Mouse (Mus musculus) neural tube, embryonic 11.5 days (tissue): ENCODE measurements around the gene Fcho2. TPM values are rescaled to one million over a fixed set of nuclear protein-coding genes. Genes with fewer than 3 reads are reported as not detected.

Experiments used
- ATAC-seq: fragments of 200-750 bp; cut with Nextera tagmentation; 2 replicates; pipeline ENCODE4 v1.8.0; 2017; ENCODE audit warnings: moderate number of reproducible peaks, mild to moderate bottlenecking, moderate TSS enrichment, moderate library complexity; ENCODE audit not compliant: insufficient read depth, low FRiP score, low TSS enrichment
- DNase-seq: peaks from one replicate; pipeline ENCODE4 v3.0.0-alpha.2; 2015; ENCODE audit warnings: low spot score
- H3K27ac ChIP-seq: fragments of 300-500 bp; sonication (generic); 2 replicates; pipeline ENCODE4 v1.5.1; 2014; ENCODE audit warnings: low read depth, mild to moderate bottlenecking, low read length
- H3K27me3 ChIP-seq: fragments of 300-500 bp; sonication (generic); 2 replicates; pipeline ENCODE4 v1.6.1; 2014; ENCODE audit warnings: mild to moderate bottlenecking, low read length, mixed read lengths; ENCODE audit not compliant: control insufficient read depth, insufficient read depth
- H3K36me3 ChIP-seq: fragments of 300-500 bp; sonication (generic); 2 replicates; pipeline ENCODE4 v1.6.1; 2014; ENCODE audit warnings: mild to moderate bottlenecking, low read length, moderate library complexity, mixed read lengths; ENCODE audit not compliant: control insufficient read depth, insufficient read depth
- H3K4me1 ChIP-seq: fragments of 300-500 bp; sonication (generic); 2 replicates; pipeline ENCODE4 v1.6.1; 2014; ENCODE audit warnings: low read length, mixed read lengths; ENCODE audit not compliant: control insufficient read depth, insufficient read depth
- H3K4me2 ChIP-seq: fragments of 300-500 bp; sonication (generic); 2 replicates; pipeline ENCODE4 v1.6.1; 2014; ENCODE audit warnings: low read depth, mild to moderate bottlenecking, moderate library complexity
- H3K4me3 ChIP-seq: fragments of 300-500 bp; sonication (generic); 2 replicates; pipeline ENCODE4 v1.5.1; 2014; ENCODE audit warnings: low read depth, low read length
- H3K9ac ChIP-seq: fragments of 300-500 bp; sonication (generic); 2 replicates; pipeline ENCODE4 v1.6.1; 2014; ENCODE audit warnings: mild to moderate bottlenecking, low read length
- H3K9me3 ChIP-seq: fragments of 300-500 bp; sonication (generic); 2 replicates; pipeline ENCODE4 v1.6.1; 2016; ENCODE audit warnings: low read length; ENCODE audit not compliant: control insufficient read depth
- WGBS: fragments of 180-500 bp; shearing (Covaris S2); extraction: QIAGEN DNeasy Blood & Tissue Kit; methylation state at CpG from one replicate; pipeline ENCODE4 v1.1.7; 2014; 5-methylcytosine and 5-hydroxymethylcytosine counted together
- polyA plus RNA-seq: library from polyadenylated mRNA; unstranded; fragments of >200 nt; fragmentation: Nextera tagmentation; extraction: Ambion mirVana; gene quantifications from 2 replicates; pipeline ENCODE4 v1.2.1, GENCODE M21; 2014

Gene Fcho2
- polyA plus RNA-seq, 1 experiment from 2014 or later: 24.0 TPM

- H3K9me3 ChIP-seq: no peaks in the 10 kb centered on the region
- H3K4me2 ChIP-seq: no peak overlapping the region
- DNase-seq: no peak
- H3K9ac ChIP-seq: no peak overlapping the region
- no peak for ATAC-seq
- H3K4me1 ChIP-seq: no peaks in the 10 kb centered on the region
- peaks cover 2% of the 10 kb centered on the region; the same call in 1 of the 2 replicates for H3K36me3 ChIP-seq
- 91% methylated on average over 1 of the region's 1 CpGs for WGBS
- no peak overlapping the region for H3K4me3 ChIP-seq
- H3K27me3 ChIP-seq: no peaks in the 10 kb centered on the region
- H3K27ac ChIP-seq: no peak overlapping the region
Observed at GRCm38 (mm10) chr13:98792864-98793263, 22.4 kb downstream of the Fcho2 start.

GRCm38 (mm10) chr13:98791693-98792092, 23.6 kb downstream of the Fcho2 start:
- H3K9ac ChIP-seq: no peak overlapping the region
- H3K36me3 ChIP-seq: peaks cover 2% of the 10 kb centered on the region; the same call in 1 of the 2 replicates
- H3K27ac ChIP-seq: no peak overlapping the region
- no peaks in the 10 kb centered on the region for H3K27me3 ChIP-seq
- H3K4me2 ChIP-seq: no peak overlapping the region
- DNase-seq: no peak
- 92% methylated on average over 1 of the region's 1 CpGs for WGBS
- no peaks in the 10 kb centered on the region for H3K4me1 ChIP-seq
- H3K4me3 ChIP-seq: no peak overlapping the region
- ATAC-seq: no peak
- no peaks in the 10 kb centered on the region for H3K9me3 ChIP-seq

- Histone ChIP-seq H3K9me3 (no peaks in the 10 kb centered on the region), H3K36me3 (no peaks in the 10 kb centered on the region; the same call in 1 of the 2 replicates)
- WGBS: 92% methylated on average over 5 of the region's 5 CpGs
Observed at GRCm38 (mm10) chr13:98786970-98787685, 28.1 kb downstream of the Fcho2 start.

GRCm38 (mm10) chr13:98777959-98778358, 37.3 kb downstream of the Fcho2 start:
- DNase-seq (no peak), ATAC-seq (no peak)
- Histone ChIP-seq H3K9me3 (no peaks in the 10 kb centered on the region), H3K36me3 (0 out of 2 replicates have a peak, but pooled peaks cover 4% of the 10 kb centered on the region), H3K27me3 (no peaks in the 10 kb centered on the region), H3K27ac (no peak overlapping the region), H3K4me3 (no peak overlapping the region), H3K9ac (no peak overlapping the region), H3K4me2 (no peak overlapping the region), H3K4me1 (no peaks in the 10 kb centered on the region)
- WGBS: 93% methylated on average over 3 of the region's 3 CpGs

More at GRCm38 (mm10) chr13:98786970-98787685, 28.1 kb downstream of the Fcho2 start:
- Histone ChIP-seq H3K4me2 (no peak overlapping the region), H3K27ac (no peak overlapping the region), H3K9ac (no peak overlapping the region), H3K27me3 (no peaks in the 10 kb centered on the region), H3K4me1 (no peaks in the 10 kb centered on the region), H3K4me3 (no peak overlapping the region)
- DNase-seq (no peak), ATAC-seq (no peak)

- H3K9ac ChIP-seq: no peak overlapping the region
- H3K4me2 ChIP-seq: no peak overlapping the region
- no peaks in the 10 kb centered on the region for H3K4me1 ChIP-seq
- H3K27ac ChIP-seq: no peak overlapping the region
- H3K27me3 ChIP-seq: no peaks in the 10 kb centered on the region
- H3K9me3 ChIP-seq: no peaks in the 10 kb centered on the region
- 88% methylated on average over 2 of the region's 2 CpGs for WGBS
- DNase-seq (no peak), ATAC-seq (no peak)
- H3K36me3 ChIP-seq: 0 out of 2 replicates have a peak, but pooled peaks cover 2% of the 10 kb centered on the region
- H3K4me3 ChIP-seq: no peak overlapping the region
Observed at GRCm38 (mm10) chr13:98771484-98771883, 43.8 kb downstream of the Fcho2 start.

GRCm38 (mm10) chr13:98768329-98768728, 46.9 kb downstream of the Fcho2 start:
- H3K4me1 ChIP-seq: no peaks in the 10 kb centered on the region
- no peaks in the 10 kb centered on the region for H3K27me3 ChIP-seq
- 72% methylated on average over 4 of the region's 4 CpGs for WGBS
- ATAC-seq (no peak), DNase-seq (peak; percentile 65)
- no peak overlapping the region for H3K4me3 ChIP-seq
- no peak overlapping the region for H3K4me2 ChIP-seq
- no peak overlapping the region for H3K27ac ChIP-seq
- H3K36me3 ChIP-seq: no peaks in the 10 kb centered on the region
- H3K9ac ChIP-seq: no peak overlapping the region
- H3K9me3 ChIP-seq: no peaks in the 10 kb centered on the region

- H3K36me3 ChIP-seq: no peaks in the 10 kb centered on the region
- no peak overlapping the region for H3K4me3 ChIP-seq
- no peak overlapping the region for H3K27ac ChIP-seq
- no peak for DNase-seq
- H3K4me1 ChIP-seq: no peaks in the 10 kb centered on the region
- no peaks in the 10 kb centered on the region for H3K9me3 ChIP-seq
- ATAC-seq: no peak
- no peaks in the 10 kb centered on the region for H3K27me3 ChIP-seq
- no peak overlapping the region for H3K4me2 ChIP-seq
- H3K9ac ChIP-seq: no peak overlapping the region
Observed at GRCm38 (mm10) chr13:98761771-98762170, 53.5 kb downstream of the Fcho2 start.

GRCm38 (mm10) chr13:98755886-98756285, 59.4 kb downstream of the Fcho2 start:
- no peak for ATAC-seq
- WGBS: 89% methylated on average over 1 of the region's 1 CpGs
- DNase-seq: no peak

GRCm38 (mm10) chr13:98744679-98745078, 70.6 kb downstream of the Fcho2 start:
- Histone ChIP-seq H3K27ac (no peak overlapping the region), H3K4me3 (no peak overlapping the region), H3K9ac (no peak overlapping the region), H3K4me2 (no peak overlapping the region), H3K27me3 (no peaks in the 10 kb centered on the region), H3K4me1 (no peaks in the 10 kb centered on the region), H3K36me3 (peaks cover 2% of the 10 kb centered on the region; the same call in 1 of the 2 replicates), H3K9me3 (no peaks in the 10 kb centered on the region)
- WGBS: 73% methylated on average over 1 of the region's 1 CpGs
- no peak for DNase-seq
- no peak for ATAC-seq

More at GRCm38 (mm10) chr13:98755886-98756285, 59.4 kb downstream of the Fcho2 start:
- H3K27ac ChIP-seq: no peak overlapping the region
- no peak overlapping the region for H3K4me2 ChIP-seq
- H3K9me3 ChIP-seq: no peaks in the 10 kb centered on the region
- no peak overlapping the region for H3K9ac ChIP-seq
- H3K36me3 ChIP-seq: no peaks in the 10 kb centered on the region
- no peak overlapping the region for H3K4me3 ChIP-seq
- no peaks in the 10 kb centered on the region for H3K27me3 ChIP-seq
- H3K4me1 ChIP-seq: no peaks in the 10 kb centered on the region
